In the genomic region with DNA sequence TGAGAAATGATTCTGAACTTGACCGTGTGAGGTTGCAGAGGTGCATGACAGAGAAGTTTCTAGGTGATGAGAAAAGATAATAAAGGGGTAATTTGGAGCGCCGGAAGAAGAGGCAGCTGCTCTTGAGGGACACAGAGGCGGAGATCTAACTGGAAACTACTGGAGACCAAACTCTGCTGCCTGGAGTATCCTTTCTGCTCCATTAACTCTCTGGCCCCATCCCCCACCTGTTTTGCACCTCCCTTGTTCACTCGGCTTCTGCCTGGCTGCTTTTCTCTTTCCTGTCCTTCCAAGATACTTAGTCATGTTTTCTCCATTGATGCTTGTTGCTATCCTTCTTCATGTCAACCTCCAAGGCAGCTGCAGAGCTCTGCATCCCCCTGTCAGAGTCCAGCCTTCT, we compare ENCODE assay signal across 22 mouse cellular contexts.
DNase-seq lines count a peak whose midpoint lies in the region; ATAC-seq and TF ChIP-seq lines count a peak whose summit lies in the region.
"Had no signal": no experiment of that assay in that cellular context is flagged by ENCODE, and none has a peak within 500 bp of the region (broad histone marks: within the 10 kb centered on the region; RNA-seq: fewer than 3 reads in every experiment).

No protein-coding gene starts in this region.

- H3K9ac ChIP-seq in kidney, embryonic 15.5 days: no peak overlapping the region
- H3K9ac ChIP-seq in kidney, postnatal 0 days (ENCODE audit: low read depth, low read length): no peak overlapping the region
- H3K9ac ChIP-seq: embryonic facial prominence, embryonic 13.5 days; embryonic facial prominence, embryonic 15.5 days; forebrain, embryonic 12.5 days had no signal

- peak; percentile 56; the same call in 1 of the 2 replicates for ATAC-seq in kidney, embryonic 15.5 days (replicated peaks; ENCODE audit: low FRiP score)
- ATAC-seq in kidney, postnatal 0 days (replicated peaks; ENCODE audit: low FRiP score, low read depth): no peak; the same call in 1 of the 2 replicates
- ATAC-seq: forebrain, embryonic 14.5 days had no signal

- no peaks in the 10 kb centered on the region for H3K27me3 ChIP-seq in kidney, embryonic 15.5 days
- no peaks in the 10 kb centered on the region for H3K27me3 ChIP-seq in kidney, postnatal 0 days (ENCODE audit: insufficient read depth, low read length)
- no peaks in the 10 kb centered on the region for H3K27me3 ChIP-seq in kidney, adult 2 months (replicated peaks; ENCODE audit: control insufficient read depth, insufficient read depth, low read length)
- H3K27me3 ChIP-seq: embryonic facial prominence, embryonic 13.5 days; embryonic facial prominence, embryonic 15.5 days; forebrain, embryonic 12.5 days had no signal

- H3K4me1 ChIP-seq in kidney, embryonic 15.5 days: peaks cover 11% of the 10 kb centered on the region; the same call in 1 of the 2 replicates
- no peaks in the 10 kb centered on the region for H3K4me1 ChIP-seq in kidney, postnatal 0 days (replicated peaks; ENCODE audit: insufficient read depth, low read length)
- H3K4me1 ChIP-seq in kidney, adult 2 months (ENCODE audit: control insufficient read depth, insufficient read depth, low read length): no peaks in the 10 kb centered on the region
- H3K4me1 ChIP-seq: embryonic facial prominence, embryonic 13.5 days; embryonic facial prominence, embryonic 15.5 days; forebrain, embryonic 10.5 days; forebrain, embryonic 12.5 days had no signal

- no peak for TF ChIP-seq CTCF in kidney, postnatal 0 days (IDR thresholded peaks at IDR 0.05; ENCODE audit: low read depth)
- no peak for TF ChIP-seq CTCF in kidney, adult 2 months (conservative IDR thresholded peaks at IDR 0.05; ENCODE audit: insufficient read depth, insufficient read length, low read depth, low read length)

- no peak overlapping the region for H3K27ac ChIP-seq in kidney, embryonic 15.5 days
- H3K27ac ChIP-seq in kidney, postnatal 0 days: no peak overlapping the region
- no peak overlapping the region for H3K27ac ChIP-seq in kidney, adult 2 months (ENCODE audit: insufficient read depth, low read depth, low read length)
- H3K27ac ChIP-seq: embryonic facial prominence, embryonic 13.5 days; embryonic facial prominence, embryonic 15.5 days; forebrain, embryonic 10.5 days; forebrain, embryonic 12.5 days had no signal

- H3K4me2 ChIP-seq in kidney, embryonic 15.5 days: peak overlapping the region; percentile 20
- no peak overlapping the region for H3K4me2 ChIP-seq in kidney, postnatal 0 days (ENCODE audit: low read length)
- H3K4me2 ChIP-seq: embryonic facial prominence, embryonic 13.5 days; embryonic facial prominence, embryonic 15.5 days; forebrain, embryonic 12.5 days had no signal

- H3K4me3 ChIP-seq in kidney, embryonic 15.5 days (replicated peaks): no peak overlapping the region
- H3K4me3 ChIP-seq in kidney, postnatal 0 days (replicated peaks; ENCODE audit: low read depth, low read length): no peak overlapping the region
- no peak overlapping the region for H3K4me3 ChIP-seq in kidney, adult 2 months (ENCODE audit: insufficient read depth, low read depth, low read length)
- H3K4me3 ChIP-seq: embryonic facial prominence, embryonic 13.5 days; embryonic facial prominence, embryonic 15.5 days; erythroblast, embryonic 14.5 days; forebrain, embryonic 10.5 days; forebrain, embryonic 12.5 days had no signal

- H3K9me3 ChIP-seq in kidney, embryonic 15.5 days (replicated peaks): peaks cover 3% of the 10 kb centered on the region; the same call in 1 of the 2 replicates
- H3K9me3 ChIP-seq in kidney, postnatal 0 days (replicated peaks; ENCODE audit: low read length): no peaks in the 10 kb centered on the region
- H3K9me3 ChIP-seq: embryonic facial prominence, embryonic 13.5 days; embryonic facial prominence, embryonic 15.5 days had no signal

- DNase-seq in kidney, postnatal 10 days: no peak
- peak; percentile 62 for DNase-seq in kidney, postnatal 0 days (ENCODE audit: low spot score)
- no peak for DNase-seq in kidney, adult 2 months
- DNase-seq in kidney, postnatal 4 days: peak; percentile 16 to 33
- no peak for DNase-seq in kidney, adult 8-10 months
- DNase-seq: adrenal gland, adult 2 months; adrenal gland, postnatal 10 days; adrenal gland, postnatal 25 days; cerebellum, adult 11 months; cerebellum, adult 18-20 months; cerebellum, adult 8-10 months; cerebellum, adult 9-11 months; cerebellum, postnatal 14 days; cerebellum, postnatal 36 days; embryo, embryonic 11 days had no signal

- no peak for TF ChIP-seq POLR2A in kidney, adult 2 months (IDR thresholded peaks at IDR 0.05; ENCODE audit: low read depth, low read length)

- H3K36me3 ChIP-seq in kidney, embryonic 15.5 days: no peaks in the 10 kb centered on the region
- H3K36me3 ChIP-seq in kidney, postnatal 0 days (ENCODE audit: insufficient read depth, low read length): no peaks in the 10 kb centered on the region
- no peaks in the 10 kb centered on the region for H3K36me3 ChIP-seq in kidney, adult 2 months (ENCODE audit: control insufficient read depth, insufficient read depth, low read length)
- H3K36me3 ChIP-seq: embryonic facial prominence, embryonic 13.5 days; embryonic facial prominence, embryonic 15.5 days; forebrain, embryonic 10.5 days; forebrain, embryonic 12.5 days had no signal

- WGBS in kidney, embryonic 15.5 days: 31% methylated on average over 5 of the region's 5 CpGs
- WGBS in kidney, postnatal 0 days: 32% methylated on average over 5 of the region's 5 CpGs
- WGBS in kidney, adult 2 months: 36% methylated on average over 5 of the region's 5 CpGs

Comparison
In these comparisons a context has a peak if more than half of its experiments do, and no peak if none do; other contexts are left out.
1. DNase-seq: peak in kidney, postnatal 0 days (single experiment) and kidney, postnatal 4 days (2 of 2); none in kidney, postnatal 10 days (single experiment), kidney, adult 2 months (single experiment) and kidney, adult 8-10 months (0 of 2).